Mouse (Mus musculus) granulocyte monocyte progenitor cell, adult 5-6 weeks (primary cell): Measurements from ENCODE around the gene Rai1. TPM values are rescaled to one million over a fixed set of nuclear protein-coding genes. Genes with fewer than 3 reads are reported as not detected.

Experiments
- ATAC-seq: replicated peaks from 2 replicates; pipeline ENCODE4 v1.8.0; 2016; ENCODE audit warnings: mild to moderate bottlenecking, moderate TSS enrichment, inconsistent platforms; ENCODE audit not compliant: poor library complexity, severe bottlenecking
- total RNA-seq, 2 experiments: library from RNA; stranded (forward) in 1 of 2; stranded (reverse) in 1 of 2; fragments of 200-712, 200-1000 nt in 1 of 2; fragments of >200 nt in 1 of 2; fragmentation: Nextera tagmentation in 1 of 2; gene quantifications; 2 replicates each; pipeline ENCODE4 v1.2.3; 2014 to 2017

Gene Rai1
- total RNA-seq, 2 experiments from 2014 or later, result 11.0 to 37.5 TPM

- no peak for ATAC-seq
Observed at GRCm38 (mm10) chr11:60159955-60160354, 55.1 kb downstream of the Rai1 start.

GRCm38 (mm10) chr11:60160454-60161114 lies 55.8 kb downstream of the Rai1 start:
- ATAC-seq, result no peak

- ATAC-seq, result no peak
Observed at GRCm38 (mm10) chr11:60161146-60161874, 56.5 kb downstream of the Rai1 start.

- no peak for ATAC-seq
Observed at GRCm38 (mm10) chr11:60162547-60162946, 57.7 kb downstream of the Rai1 start.

- no peak for ATAC-seq
Observed at GRCm38 (mm10) chr11:60163362-60163761, 58.5 kb downstream of the Rai1 start.

- no peak for ATAC-seq
Observed at GRCm38 (mm10) chr11:60164450-60164849, 59.6 kb downstream of the Rai1 start.

GRCm38 (mm10) chr11:60165076-60165475 lies 60.3 kb downstream of the Rai1 start:
- no peak for ATAC-seq

GRCm38 (mm10) chr11:60168780-60169179 lies 64.0 kb downstream of the Rai1 start:
- no peak for ATAC-seq

GRCm38 (mm10) chr11:60172074-60172473 lies 67.3 kb downstream of the Rai1 start:
- ATAC-seq, result no peak

- ATAC-seq, result no peak
Observed at GRCm38 (mm10) chr11:60173606-60174184, 68.9 kb downstream of the Rai1 start.

GRCm38 (mm10) chr11:60175371-60176181 lies 70.8 kb downstream of the Rai1 start:
- peak; percentile 36 for ATAC-seq

GRCm38 (mm10) chr11:60176182-60176974 lies 71.6 kb downstream of the Rai1 start:
- ATAC-seq, result peak; percentile 80

- peak; percentile 33 for ATAC-seq
Observed at GRCm38 (mm10) chr11:60176975-60177657, 72.3 kb downstream of the Rai1 start.

- ATAC-seq, result no peak
Observed at GRCm38 (mm10) chr11:60178005-60178404, 73.2 kb downstream of the Rai1 start.

- ATAC-seq, result no peak
Observed at GRCm38 (mm10) chr11:60178506-60178905, 73.7 kb downstream of the Rai1 start.

GRCm38 (mm10) chr11:60182116-60182670 lies 77.4 kb downstream of the Rai1 start:
- ATAC-seq, result no peak

- no peak for ATAC-seq
Observed at GRCm38 (mm10) chr11:60182741-60183140, 77.9 kb downstream of the Rai1 start.

GRCm38 (mm10) chr11:60184346-60185325 lies 79.8 kb downstream of the Rai1 start:
- no peak; the same call in 1 of the 2 replicates for ATAC-seq
